Mouse (Mus musculus) ZHBTc4 (cell line): ENCODE measurements around the gene Olfr573-ps1.

ENCODE experiments used
- DNase-seq: peaks from one replicate; pipeline ENCODE4 v3.0.0-alpha.2; 2011; ENCODE audit warnings: low read depth, low spot score

Gene Olfr573-ps1

DNA sequence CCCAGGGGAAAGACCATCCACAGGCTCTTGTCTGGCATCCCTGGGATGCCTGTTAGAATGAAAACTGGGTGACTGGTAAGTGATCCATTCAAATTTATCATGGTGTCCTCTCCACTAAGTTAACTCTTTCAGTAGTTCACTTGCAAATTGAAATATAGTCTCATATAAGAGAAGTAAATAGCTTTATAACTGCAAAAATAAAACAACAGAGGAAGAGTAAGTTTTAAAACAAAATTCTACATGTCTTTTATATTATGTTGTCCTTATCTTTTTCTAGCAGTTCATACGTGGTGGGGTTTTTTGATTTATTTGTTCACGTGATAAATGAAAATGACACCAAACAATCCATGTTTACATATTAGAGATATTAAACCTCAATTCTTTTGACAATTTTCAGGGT is at the start of gene Olfr573-ps1:
Olfr573-ps1 (minus strand) TSS at position 101 of the 400 bp plus-strand sequence.
- DNase-seq = no peak

DNA sequence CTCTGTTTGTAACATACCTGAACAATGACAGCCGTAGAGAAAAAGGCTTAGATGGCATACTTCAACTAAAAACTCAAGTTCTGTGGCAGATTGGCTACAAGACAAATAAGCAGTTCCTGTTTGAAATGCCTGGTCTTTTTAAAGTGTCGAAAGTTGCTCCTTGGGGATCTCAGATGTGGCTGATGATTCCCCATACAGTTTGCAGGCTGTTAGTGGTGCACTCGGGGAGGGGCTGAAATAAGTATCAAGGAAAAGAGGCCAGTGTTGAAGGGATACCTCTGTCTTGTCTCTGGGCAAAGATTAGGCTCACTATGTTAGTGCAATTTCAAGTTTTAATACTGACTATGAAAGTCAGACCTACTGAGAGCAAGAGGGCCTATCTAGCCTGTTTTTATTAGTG is 46.8 kb upstream of the Olfr573-ps1 start, which contains the start of gene Olfr578:
Olfr578 (minus strand) TSS at position 101 of the 400 bp plus-strand sequence.
- DNase-seq = no peak

DNA sequence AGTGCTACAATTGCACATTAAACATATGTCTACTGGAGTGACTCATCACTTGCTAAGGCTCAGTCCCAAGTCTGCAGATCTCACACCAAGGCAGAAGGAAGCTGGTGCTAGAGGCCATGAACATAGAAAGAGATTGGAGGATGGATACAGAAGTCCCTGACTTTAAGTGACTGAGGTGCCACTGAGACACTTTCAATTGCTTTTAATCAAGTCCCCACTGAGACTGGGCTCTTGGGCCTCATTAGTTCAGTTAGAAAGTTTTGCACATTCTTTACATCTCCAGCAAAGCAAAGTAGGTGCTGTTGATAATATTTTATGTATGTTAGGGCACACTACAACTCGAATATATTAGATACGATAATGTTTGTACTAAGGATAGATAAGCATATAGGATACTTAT is 33.5 kb upstream of the Olfr573-ps1 start, which contains the start of gene Olfr577:
Olfr577 (minus strand) TSS at position 101 of the 400 bp plus-strand sequence.
- DNase-seq = no peak

DNA sequence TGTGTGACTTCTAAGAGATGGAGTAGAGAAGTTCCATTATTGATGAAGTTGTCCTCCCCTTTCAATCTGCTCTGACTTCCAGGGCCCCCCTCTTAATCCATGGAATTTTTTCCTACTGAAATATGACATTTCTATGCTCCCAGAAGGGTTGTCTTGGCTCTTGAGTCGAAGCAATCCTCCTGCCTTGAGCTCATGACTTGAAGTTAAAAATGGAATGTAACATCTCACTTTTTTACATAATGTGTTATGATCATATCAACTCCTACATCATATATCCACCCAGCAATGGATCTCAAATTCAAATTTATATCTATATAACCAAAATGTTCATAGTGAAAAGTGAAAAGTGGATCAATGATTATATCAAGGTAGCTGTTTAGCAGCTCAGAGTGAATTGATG is 32.0 kb upstream of the Olfr573-ps1 start:
- no peak for DNase-seq

DNA sequence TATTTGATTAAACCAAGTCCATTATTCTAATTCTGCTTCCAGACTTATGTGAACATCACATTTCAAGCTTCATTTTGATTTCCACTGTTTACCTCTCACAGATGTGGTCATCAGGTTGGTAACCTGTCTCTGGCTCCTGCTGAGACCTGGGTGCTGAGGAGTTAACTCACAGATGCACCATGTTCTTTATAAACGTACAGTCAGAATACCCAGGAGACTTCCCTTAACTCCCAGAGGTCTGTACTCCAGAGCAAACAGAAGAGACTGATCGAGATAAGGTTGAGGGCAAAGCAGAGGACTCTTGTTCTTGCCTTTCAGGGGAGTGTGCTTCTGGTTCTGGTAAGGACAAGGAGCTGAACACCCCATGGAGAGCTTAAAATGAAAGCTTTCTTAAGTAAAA is 20.0 kb upstream of the Olfr573-ps1 start, which contains the start of gene Olfr576:
Olfr576 (plus strand) TSS at position 301 of the 400 bp plus-strand sequence.
- no peak for DNase-seq

DNA sequence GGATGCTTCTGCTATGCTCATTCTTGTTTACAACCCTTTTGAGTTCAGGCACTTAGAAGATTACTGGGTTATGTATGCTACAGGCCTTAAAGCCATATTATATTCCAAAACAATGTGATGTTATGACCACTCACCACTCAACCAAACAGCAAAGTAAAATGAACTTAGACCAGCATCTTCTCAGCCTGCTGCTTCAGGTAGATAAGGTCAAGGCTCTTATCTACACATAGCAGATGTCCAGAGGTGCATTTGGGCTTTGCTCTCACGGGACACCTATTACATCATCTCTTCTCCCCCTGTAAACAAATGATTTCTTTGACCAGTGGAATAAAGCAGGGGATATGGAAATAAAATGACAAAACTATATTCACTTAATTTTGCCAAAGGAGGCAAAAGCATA is 16.2 kb upstream of the Olfr573-ps1 start, which contains the start of gene Olfr575:
Olfr575 (minus strand) TSS at position 183 of the 400 bp plus-strand sequence.
- no peak for DNase-seq

DNA sequence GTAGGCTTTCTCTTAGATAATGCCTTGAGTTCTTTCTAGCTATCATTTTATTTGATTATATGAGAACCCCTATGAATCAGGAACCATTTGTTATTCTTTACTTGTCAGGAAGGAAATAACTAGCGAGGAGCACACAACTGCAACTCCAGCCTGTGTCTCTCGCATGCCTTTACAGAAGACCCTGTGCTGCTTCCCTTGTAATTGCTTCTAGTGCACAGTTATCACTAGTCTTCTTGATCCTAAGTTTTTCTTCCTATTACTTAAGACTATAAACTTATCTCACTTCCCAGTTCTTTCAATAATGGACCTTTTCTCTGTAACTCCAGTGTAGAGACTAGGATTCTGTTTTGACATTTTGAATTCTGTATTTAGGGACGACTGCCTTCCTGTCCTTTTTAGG is 15.8 kb upstream of the Olfr573-ps1 start:
- DNase-seq = no peak

DNA sequence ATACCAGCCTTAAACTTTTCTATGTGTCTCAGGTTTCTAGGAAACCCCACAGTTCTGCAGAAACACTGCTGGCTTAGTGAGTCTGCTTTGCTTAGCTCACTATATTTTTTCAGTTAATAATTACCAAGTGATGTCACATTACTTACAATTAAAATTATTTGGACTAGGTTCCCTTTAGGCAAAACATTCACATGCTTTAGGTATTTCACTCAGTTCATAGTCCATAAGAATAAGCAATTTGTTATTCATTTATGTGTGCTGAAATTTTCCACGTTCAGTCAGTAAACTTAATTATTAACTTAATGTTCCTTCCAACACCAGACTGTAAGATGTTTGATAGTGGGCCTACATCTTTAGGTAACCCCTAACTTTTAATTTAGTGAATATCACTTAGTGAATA is 8.4 kb upstream of the Olfr573-ps1 start:
- DNase-seq = no peak

DNA sequence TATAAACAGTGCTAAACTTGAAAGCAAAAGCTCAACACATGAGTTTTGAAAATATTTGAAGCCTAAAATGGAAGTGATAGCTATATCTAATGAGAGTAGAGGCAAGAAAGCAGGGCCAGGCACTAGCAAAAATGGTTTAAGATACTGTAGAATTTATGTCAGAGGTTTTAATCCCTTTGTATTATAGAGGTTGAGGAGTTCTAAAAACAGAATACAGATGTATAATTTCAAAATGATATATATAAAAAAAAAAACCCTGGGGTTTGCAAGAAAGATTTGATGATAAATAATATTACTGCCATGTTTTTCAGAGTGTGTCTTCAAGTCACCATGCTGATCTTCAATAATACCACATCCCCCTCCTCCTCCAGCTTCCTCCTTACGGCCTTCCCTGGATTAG is 5.8 kb upstream of the Olfr573-ps1 start, which contains the start of gene Olfr574:
Olfr574 (plus strand) TSS at position 301 of the 400 bp plus-strand sequence.
- no peak for DNase-seq

DNA sequence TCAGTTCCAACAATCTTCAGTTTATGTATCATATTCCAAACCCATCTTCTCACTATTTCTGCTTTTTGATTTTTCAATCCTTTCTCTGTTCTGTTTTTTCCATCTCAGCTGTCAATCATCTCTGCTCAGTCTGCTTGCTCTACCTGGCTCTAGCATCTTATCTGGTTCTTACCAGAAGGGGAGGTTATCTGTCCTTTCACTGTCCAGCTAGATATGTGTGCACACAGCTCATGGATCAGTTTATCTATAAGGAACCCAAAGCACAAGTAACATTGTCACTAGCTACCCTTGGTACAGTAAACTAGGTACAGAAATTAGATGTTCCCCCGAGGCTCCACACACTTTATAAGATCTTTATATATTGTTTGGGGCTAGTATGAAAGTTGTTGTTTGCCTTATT is 1.0 kb upstream of the Olfr573-ps1 start:
- DNase-seq = no peak

DNA sequence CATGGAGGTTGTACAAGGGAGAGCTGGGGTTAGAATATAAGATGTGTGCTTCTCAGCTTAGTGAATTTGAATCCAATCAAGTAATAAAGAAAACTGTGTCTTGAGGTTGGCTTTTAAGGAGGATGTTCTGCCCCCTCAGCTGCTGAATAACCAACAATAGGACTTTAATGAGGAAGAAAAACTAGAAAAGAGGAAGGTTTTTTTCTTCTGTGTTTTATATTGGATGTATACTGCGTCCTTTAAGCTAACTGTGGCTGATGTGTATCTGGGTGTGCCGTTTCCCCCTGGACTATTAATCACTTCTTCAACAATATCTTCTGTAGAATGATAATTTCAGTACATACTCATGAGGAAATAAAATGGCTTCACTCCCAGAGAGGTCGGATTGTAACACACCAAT is 15.3 kb downstream of the Olfr573-ps1 start:
- DNase-seq = no peak

DNA sequence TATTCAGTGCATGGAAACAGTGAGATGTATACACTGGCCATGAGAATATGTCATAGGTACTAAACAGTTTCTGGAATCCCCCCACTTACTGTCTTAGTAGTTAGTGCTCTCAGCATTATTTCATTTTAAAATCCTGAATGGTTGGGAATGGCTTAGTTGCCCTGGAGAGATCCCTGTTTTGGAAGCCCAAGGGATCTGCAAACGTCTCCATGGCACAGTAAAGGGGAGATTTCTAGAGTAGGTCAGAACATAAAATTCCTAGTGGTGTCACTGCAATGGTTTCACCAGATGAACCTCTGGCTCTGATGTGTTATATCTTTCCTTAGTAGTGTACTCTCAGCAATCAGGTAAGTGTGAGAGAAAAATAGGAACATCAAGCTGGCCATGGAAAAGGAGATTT is 18.3 kb downstream of the Olfr573-ps1 start, which contains the start of gene Olfr572:
Olfr572 (plus strand) TSS at position 301 of the 400 bp plus-strand sequence.
- DNase-seq = no peak

DNA sequence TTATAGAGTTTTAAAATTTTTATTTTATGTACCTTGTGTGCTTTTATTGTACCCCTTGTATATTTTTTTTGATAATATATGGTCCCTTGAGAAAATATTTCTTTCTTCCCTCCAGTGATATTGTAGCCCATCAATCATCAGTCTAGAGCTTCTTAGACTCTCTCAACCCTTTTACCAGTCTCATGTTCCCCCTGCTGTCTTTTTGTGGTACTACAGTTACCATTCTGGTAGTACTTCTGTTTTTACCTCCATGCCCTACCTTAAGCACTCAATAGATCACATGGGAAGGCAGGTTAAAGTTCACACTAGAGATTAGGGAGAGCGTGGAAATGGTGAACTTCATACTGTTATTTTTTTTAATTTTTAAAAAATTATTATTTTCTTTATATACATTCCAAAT is 22.7 kb downstream of the Olfr573-ps1 start:
- peak; percentile 70 for DNase-seq

DNA sequence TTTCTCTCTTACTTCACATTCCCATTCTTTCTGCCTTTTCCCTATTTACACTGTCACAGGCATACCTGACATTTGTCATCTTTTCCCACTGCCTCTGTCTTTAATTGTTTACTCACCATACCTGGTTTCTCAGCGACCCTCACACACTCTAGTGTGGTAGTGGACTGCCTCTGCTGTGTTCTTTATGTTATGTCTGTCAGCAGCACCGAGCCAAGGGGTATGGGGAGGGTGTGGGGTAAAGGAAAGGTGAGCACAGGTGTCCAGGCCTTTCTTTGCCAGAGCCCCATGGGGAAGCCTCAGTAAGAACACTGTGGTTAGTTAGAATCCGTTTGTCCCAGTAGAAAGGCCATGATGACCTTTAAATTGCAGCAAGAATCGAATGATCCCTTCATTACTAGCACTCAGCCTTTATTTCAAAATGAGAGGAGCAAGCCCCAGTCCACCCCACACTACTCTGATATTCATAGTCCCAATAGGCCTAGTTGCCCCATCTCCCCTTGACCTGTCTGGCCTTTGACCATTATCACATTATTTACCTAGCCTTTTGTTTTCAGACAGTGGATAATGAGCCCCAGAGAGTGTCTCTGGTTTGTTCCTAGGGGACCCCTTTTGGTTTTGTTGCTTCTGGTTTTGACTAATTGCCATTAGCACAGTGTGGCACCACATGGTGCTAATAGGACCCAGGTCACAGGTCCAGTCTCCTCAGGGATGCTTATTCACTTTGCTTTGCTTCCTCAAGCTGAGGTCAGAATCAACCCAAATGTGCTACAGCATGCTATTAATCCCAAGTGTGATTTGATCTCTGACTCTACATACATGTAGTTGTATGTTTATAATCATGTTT is 25.1 kb downstream of the Olfr573-ps1 start, which contains the start of gene Olfr571:
Olfr571 (minus strand) TSS at position 505 of the 844 bp plus-strand sequence.
- no peak for DNase-seq

DNA sequence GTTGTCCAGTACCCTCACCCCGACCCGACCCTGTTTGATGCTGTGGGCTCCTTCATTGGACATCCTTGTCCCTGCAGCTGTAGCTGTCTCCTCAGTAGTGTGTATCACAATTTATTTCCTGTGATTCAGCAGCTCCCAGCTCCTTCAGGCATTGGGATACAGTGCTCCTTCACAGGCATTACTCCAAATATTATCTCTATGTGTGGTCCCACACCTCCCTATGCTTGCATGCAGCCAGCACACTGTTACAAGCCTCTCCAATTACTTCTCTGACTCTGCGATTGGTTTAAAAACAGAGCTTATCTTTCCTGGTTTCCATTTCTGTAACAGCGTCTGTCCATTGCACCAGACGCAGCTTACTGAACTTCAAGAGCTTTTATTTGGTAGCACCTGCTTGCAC is 26.0 kb downstream of the Olfr573-ps1 start:
- DNase-seq = no peak

DNA sequence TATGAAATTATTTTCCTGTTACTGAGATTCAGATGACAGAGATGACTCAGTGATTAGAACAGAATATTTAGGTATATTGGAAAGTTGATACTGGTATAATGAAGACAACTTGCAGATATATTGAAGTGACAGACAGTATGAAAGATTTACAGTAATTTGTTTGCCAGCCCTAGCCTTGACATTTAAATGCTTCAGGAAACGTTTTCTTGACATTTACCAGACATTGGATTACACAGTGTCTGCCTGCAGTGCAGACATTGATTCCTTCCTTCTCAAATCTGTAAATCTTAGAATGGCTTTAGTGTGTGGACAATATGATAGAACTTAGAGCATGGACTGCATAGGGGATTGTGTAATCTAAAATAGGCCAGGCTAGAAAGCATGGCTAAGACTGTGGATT is 27.1 kb downstream of the Olfr573-ps1 start:
- no peak for DNase-seq
